Comparison of ENCODE assay signal across 13 mouse cellular contexts in the genomic region with DNA sequence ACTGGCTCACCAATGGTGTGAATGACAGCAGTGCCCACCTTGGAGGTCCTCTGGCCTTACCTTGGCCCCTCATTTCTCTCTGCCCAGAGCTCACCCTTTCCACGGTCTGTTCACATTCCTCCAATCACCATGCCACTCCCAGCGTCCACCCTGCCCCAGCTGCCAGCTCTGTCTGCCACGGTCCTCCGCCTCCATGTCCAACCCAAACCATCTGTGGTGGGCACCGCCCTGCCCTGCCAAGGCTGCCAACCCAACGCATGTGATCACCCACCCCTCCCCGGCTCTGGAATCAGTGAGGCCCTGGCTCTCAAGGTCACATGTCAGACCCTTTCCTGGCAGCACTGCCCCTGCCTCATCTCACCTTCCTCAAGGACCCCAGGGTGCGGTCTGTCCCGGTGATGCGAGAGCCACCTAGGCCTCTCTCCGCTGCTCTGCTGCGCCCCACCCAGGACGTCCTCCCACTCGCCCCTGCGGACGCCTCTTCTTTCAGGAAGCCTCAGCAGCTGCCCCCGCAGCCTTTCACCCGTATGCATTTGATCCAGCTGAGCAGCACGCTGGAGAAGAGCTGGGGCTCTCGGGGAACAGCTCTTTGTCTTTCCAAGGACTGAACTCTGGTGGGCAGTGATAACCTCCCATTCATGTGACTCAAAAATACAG. TPM values are rescaled to one million over a fixed set of nuclear protein-coding genes. Genes with fewer than 3 reads are reported as not detected.
DNase-seq lines count a peak whose midpoint lies in the region; ATAC-seq and TF ChIP-seq lines count a peak whose summit lies in the region.
"Had no signal": no experiment of that assay in that cellular context is flagged by ENCODE, and none has a peak within 500 bp of the region (broad histone marks: within the 10 kb centered on the region; RNA-seq: fewer than 3 reads in every experiment).

No protein-coding gene starts in this region.

- ATAC-seq in kidney, embryonic 16.5 days (ENCODE audit: low FRiP score, low TSS enrichment) = 0 out of 2 replicates have a peak, but pooled peaks have one; percentile 28
- ATAC-seq: forebrain, embryonic 14.5 days; hindbrain, embryonic 16.5 days; liver, embryonic 12.5 days had no signal

- H3K27me3 ChIP-seq in kidney, embryonic 16.5 days (ENCODE audit: insufficient read depth, low read length) = no peaks in the 10 kb centered on the region
- no peaks in the 10 kb centered on the region for H3K27me3 ChIP-seq in spleen, adult 2 months (ENCODE audit: control insufficient read depth, insufficient read depth, low read length)
- H3K27me3 ChIP-seq in limb, embryonic 10.5 days (ENCODE audit: low read depth, poor library complexity, severe bottlenecking) = no peaks in the 10 kb centered on the region

- no peak overlapping the region for H3K27ac ChIP-seq in kidney, embryonic 16.5 days (ENCODE audit: low read length)
- peak overlapping the region; percentile 89 for H3K27ac ChIP-seq in spleen, adult 2 months (ENCODE audit: insufficient read depth, low read length)
- H3K27ac ChIP-seq in limb, embryonic 10.5 days = 0 out of 2 replicates have a peak overlapping the region, but pooled peaks have one; percentile 25
- H3K27ac ChIP-seq: left cerebral cortex, adult 2 months; liver, embryonic 12.5 days had no signal

- no peak overlapping the region for H3K9ac ChIP-seq in kidney, embryonic 16.5 days (replicated peaks; ENCODE audit: low read length)
- H3K9ac ChIP-seq: liver, embryonic 12.5 days had no signal

- H3K4me3 ChIP-seq in kidney, embryonic 16.5 days (ENCODE audit: low read length) = no peak overlapping the region
- peak overlapping the region; percentile 39; the same call in 1 of the 2 replicates for H3K4me3 ChIP-seq in spleen, adult 2 months (ENCODE audit: extremely low read depth, insufficient read depth, insufficient read length)
- H3K4me3 ChIP-seq in limb, embryonic 10.5 days = no peak overlapping the region
- H3K4me3 ChIP-seq: left cerebral cortex, adult 2 months; liver, embryonic 12.5 days had no signal

- WGBS in kidney, embryonic 16.5 days = 62% methylated on average over 20 of the region's 20 CpGs
- WGBS in spleen, adult 2 months = 72% methylated on average over 20 of the region's 20 CpGs
- 94% methylated on average over 20 of the region's 20 CpGs for WGBS in limb, embryonic 10.5 days

- H3K4me2 ChIP-seq in kidney, embryonic 16.5 days (replicated peaks; ENCODE audit: low read depth, low read length) = no peak overlapping the region
- H3K4me2 ChIP-seq: liver, embryonic 12.5 days had no signal

- DNase-seq in kidney, postnatal 36 days = no peak
- DNase-seq in spleen, adult 2 months (ENCODE audit: low read depth in 1 of 2, low spot score in 2 of 2) = peak in 1 of 2 experiments; percentile 33
- no peak for DNase-seq in spleen, postnatal 14 days (ENCODE audit: low spot score in 2 of 2)
- DNase-seq in limb, embryonic 10.5 days (ENCODE audit: low spot score) = no peak
- no peak for DNase-seq in urinary bladder, adult 18-20 months (ENCODE audit: low spot score in 2 of 2)
- DNase-seq in urinary bladder, postnatal 10 days (ENCODE audit: low spot score) = no peak
- DNase-seq: cerebellum, adult 11 months; kidney, postnatal 25 days had no signal

- no peak for TF ChIP-seq POLR2A in spleen, adult 2 months (IDR thresholded peaks at IDR 0.05; ENCODE audit: low read depth, low read length)

- no peaks in the 10 kb centered on the region for H3K9me3 ChIP-seq in kidney, embryonic 16.5 days (ENCODE audit: low read length)
- no peaks in the 10 kb centered on the region for H3K9me3 ChIP-seq in limb, embryonic 10.5 days (replicated peaks)
- H3K9me3 ChIP-seq: liver, embryonic 12.5 days had no signal

- H3K36me3 ChIP-seq in kidney, embryonic 16.5 days (ENCODE audit: insufficient read depth, low read length) = no peaks in the 10 kb centered on the region
- H3K36me3 ChIP-seq in spleen, adult 2 months (ENCODE audit: control insufficient read depth, insufficient read depth, low read length) = no peaks in the 10 kb centered on the region; the same call in 1 of the 2 replicates
- H3K36me3 ChIP-seq in limb, embryonic 10.5 days = peaks cover 60% of the 10 kb centered on the region
- H3K36me3 ChIP-seq: liver, embryonic 12.5 days had no signal

- peaks cover 21% of the 10 kb centered on the region; the same call in 1 of the 2 replicates for H3K4me1 ChIP-seq in kidney, embryonic 16.5 days (ENCODE audit: insufficient read depth, low read length)
- peaks cover 19% of the 10 kb centered on the region; the same call in 1 of the 2 replicates for H3K4me1 ChIP-seq in spleen, adult 2 months (ENCODE audit: control insufficient read depth, insufficient read depth, insufficient read length)
- peaks cover 27% of the 10 kb centered on the region for H3K4me1 ChIP-seq in limb, embryonic 10.5 days

- no peak for TF ChIP-seq CTCF in spleen, adult 2 months (IDR thresholded peaks at IDR 0.05; ENCODE audit: extremely low read depth, insufficient read depth, insufficient read length, insufficient replicate concordance)

RNA-seq across cellular contexts. Expression of a gene that starts 8.2 kb away (rescaled TPM):
- 5.6 and 7.1 TPM in 2 replicates for polyA plus RNA-seq in kidney, embryonic 16.5 days (2015; fragmentation: Nextera tagmentation; extraction: Ambion mirVana)
- 139 and 165 TPM in 2 replicates for polyA plus RNA-seq in spleen, adult 2 months (2012; rRNA removed)
- polyA plus RNA-seq in limb, embryonic 10.5 days (2016; fragmentation: Nextera tagmentation; extraction: Ambion mirVana) = 24.4 and 41.7 TPM in 2 replicates

RNA-seq across cellular contexts. Expression of a gene that starts 42.8 kb away (rescaled TPM):
- polyA plus RNA-seq in kidney, embryonic 16.5 days (2015; fragmentation: Nextera tagmentation; extraction: Ambion mirVana) = 742 and 792 TPM in 2 replicates
- polyA plus RNA-seq in spleen, adult 2 months (2012; rRNA removed) = 4.5 and 6.3 TPM in 2 replicates
- polyA plus RNA-seq in limb, embryonic 10.5 days (2016; fragmentation: Nextera tagmentation; extraction: Ambion mirVana) = 876 and 900 TPM in 2 replicates

Comparison
In these comparisons a context has a peak if more than half of its experiments do, and no peak if none do; other contexts are left out.
1. RNA of a gene that starts 42.8 kb away (polyA plus RNA-seq): 876 to 900 TPM in limb, embryonic 10.5 days and 742 to 792 TPM in kidney, embryonic 16.5 days; 4.5 to 6.3 TPM in spleen, adult 2 months; every median in the first group is over 100 times any median in the second.